Mouse (Mus musculus) layer of hippocampus, adult 9-10 months (tissue): Measurements from ENCODE around the gene Gas2l3.

ENCODE experiments used
- DNase-seq: peaks from one replicate; pipeline ENCODE4 v3.0.0; 2022; ENCODE audit warnings: low spot score

Gas2l3 gene

GRCm38 (mm10) chr10:89443115-89443622 is 598 bp downstream of the Gas2l3 start:
- peak; percentile 8 for DNase-seq

- DNase-seq = no peak
Measured at GRCm38 (mm10) chr10:89442640-89443039, 1.1 kb downstream of the Gas2l3 start.

DNA sequence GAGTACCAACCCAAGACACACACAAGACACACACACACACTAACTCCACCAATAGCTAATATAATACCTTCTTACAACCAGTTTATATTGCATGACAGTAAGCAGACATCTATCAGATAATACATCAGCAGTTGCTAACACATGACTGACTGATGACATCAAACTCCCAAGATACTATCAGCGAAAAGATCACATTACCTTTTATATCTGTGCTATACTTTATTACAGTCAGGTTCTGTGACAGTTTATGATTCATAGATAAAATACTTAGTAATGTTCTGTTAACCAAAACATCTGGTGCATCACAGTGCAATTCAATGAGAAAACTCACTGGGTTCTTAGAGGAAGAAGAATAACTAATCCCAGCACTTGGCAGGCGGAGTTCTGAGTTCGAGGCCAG is 1.8 kb downstream of the Gas2l3 start:
- DNase-seq = no peak

DNA sequence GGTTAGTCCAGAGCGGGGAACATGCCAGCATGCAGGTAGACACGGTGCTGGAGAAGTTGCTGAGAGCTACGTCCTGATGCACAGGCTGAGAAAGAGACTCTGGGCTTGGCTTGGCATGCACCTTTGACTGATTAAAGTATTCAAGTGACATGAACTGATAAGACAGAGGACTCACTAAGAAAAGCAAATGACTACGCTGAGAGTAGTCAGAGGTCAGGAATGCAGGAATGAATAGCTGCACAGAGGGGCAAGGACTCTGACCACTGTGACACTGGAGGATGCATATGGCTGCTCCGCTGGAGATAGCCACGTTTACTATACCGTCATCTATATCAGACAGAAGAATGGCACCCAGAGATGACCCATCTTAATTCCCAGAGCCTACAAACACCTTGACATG is 4.4 kb downstream of the Gas2l3 start:
- DNase-seq = no peak

- no peak for DNase-seq
Measured at GRCm38 (mm10) chr10:89437996-89438395, 5.8 kb downstream of the Gas2l3 start.

- no peak for DNase-seq
Measured at GRCm38 (mm10) chr10:89437472-89437871, 6.3 kb downstream of the Gas2l3 start.

- DNase-seq = no peak
Measured at GRCm38 (mm10) chr10:89435920-89436319, 7.8 kb downstream of the Gas2l3 start.

- DNase-seq = no peak
Measured at GRCm38 (mm10) chr10:89435413-89435812, 8.4 kb downstream of the Gas2l3 start.

DNA sequence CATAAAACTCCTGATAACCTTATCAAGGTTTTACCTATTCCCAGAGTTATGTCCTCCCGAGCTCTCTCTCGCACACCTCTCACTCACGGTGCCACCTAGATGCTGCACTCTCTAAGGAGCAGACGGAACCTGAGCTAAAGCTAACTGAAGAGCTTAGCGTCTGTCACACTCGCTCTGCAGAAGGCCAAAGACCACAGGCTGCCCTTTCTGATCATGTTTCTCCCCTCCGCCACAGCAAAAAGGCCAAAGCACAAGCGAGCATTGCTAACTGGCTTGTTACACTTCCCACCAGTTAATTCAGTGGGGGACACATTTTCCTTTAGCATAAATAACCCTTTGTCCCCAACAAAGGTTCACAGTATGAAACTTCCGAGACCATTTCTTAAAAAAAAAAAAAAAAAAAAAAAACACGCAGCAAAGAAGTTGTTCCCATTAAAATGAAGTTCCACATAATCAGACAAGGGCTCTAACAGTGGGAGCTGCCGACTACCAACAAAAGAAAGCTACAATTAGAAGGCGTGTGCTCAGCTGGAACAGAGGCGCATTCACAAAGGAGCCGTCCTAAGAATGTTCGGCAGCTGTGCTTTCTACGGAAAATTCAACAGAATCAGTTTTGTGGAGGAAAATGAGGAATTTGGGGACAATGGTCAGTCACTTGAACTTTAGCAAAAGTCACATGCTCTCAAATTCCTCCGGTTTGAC is 9.1 kb downstream of the Gas2l3 start:
- no peak for DNase-seq

- no peak for DNase-seq
Measured at GRCm38 (mm10) chr10:89432743-89433142, 11.0 kb downstream of the Gas2l3 start.

- no peak for DNase-seq
Measured at GRCm38 (mm10) chr10:89430751-89431150, 13.0 kb downstream of the Gas2l3 start.

- no peak for DNase-seq
Measured at GRCm38 (mm10) chr10:89424800-89425393, 18.9 kb downstream of the Gas2l3 start.

DNA sequence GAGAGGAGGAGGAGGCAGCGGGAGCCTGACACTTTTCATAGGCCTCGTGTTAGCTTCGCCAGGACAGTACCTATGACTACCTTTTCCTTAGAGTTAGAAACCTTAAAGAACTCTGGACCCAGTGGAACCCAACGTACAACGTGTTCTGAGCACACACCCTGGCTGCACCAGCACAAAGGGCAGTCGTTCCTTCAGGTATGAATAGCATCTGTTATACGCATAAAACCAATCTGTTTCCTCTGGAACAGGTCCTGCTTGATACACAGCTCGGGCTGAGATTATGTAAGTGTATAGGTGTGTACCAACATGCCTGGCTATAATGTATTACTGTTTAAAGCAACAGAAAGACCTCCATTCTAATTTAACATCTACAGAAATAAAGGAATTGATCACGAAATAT is 19.6 kb downstream of the Gas2l3 start:
- DNase-seq = no peak

DNA sequence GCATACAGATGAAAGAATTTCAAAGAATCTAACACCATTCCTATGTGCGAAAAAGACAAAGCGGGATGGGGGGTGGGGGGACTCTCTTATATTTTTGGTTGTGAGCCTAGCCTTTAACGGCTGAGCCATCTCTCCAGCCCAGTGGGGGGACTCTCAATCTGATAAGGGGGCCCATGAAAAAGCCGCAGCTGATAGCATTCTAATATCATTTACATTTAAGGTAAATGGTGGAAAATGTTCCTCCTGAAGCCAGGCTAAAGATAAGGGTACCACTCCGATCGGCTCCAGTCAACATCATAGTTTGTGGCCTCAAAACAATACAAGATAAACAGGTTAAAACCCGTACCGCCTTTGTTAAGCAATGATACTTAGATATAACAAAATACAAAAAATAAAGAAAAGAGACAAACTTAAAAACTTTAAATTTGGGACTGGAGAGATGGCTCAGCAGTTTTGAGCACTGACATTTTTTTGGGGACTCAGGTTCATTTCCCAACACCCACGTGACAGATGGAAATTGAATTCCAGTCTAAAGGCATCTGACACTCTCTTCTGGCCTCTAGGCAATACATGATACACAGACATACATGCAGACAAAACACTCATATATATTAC is 20.5 kb downstream of the Gas2l3 start:
- no peak for DNase-seq

GRCm38 (mm10) chr10:89422504-89423158 is 21.1 kb downstream of the Gas2l3 start:
- DNase-seq = no peak

GRCm38 (mm10) chr10:89417966-89418365 is 25.8 kb downstream of the Gas2l3 start:
- no peak for DNase-seq

DNA sequence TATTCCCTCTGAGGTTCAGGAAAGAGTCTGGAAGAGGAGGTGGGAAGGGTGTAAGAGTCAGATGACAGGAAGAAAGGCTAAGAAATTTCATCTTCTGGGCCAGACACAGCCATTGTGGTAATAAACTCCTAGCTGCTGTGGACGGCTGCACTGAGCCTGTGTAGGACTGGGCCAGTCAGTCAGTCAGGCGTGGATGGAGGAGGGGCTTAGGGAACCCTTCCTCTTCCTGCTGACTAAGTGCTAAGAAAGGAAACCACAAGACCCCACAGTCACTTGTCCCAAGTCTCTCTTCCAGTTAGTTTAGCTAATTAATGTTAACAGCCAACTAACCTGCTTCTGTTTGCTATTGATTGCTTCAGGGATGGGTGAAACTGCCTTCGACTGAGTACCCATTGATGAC is 28.3 kb downstream of the Gas2l3 start:
- no peak for DNase-seq

- no peak for DNase-seq
Measured at GRCm38 (mm10) chr10:89407551-89407950, 36.2 kb downstream of the Gas2l3 start.

GRCm38 (mm10) chr10:89406733-89407484 is 36.9 kb downstream of the Gas2l3 start:
- DNase-seq = no peak

DNA sequence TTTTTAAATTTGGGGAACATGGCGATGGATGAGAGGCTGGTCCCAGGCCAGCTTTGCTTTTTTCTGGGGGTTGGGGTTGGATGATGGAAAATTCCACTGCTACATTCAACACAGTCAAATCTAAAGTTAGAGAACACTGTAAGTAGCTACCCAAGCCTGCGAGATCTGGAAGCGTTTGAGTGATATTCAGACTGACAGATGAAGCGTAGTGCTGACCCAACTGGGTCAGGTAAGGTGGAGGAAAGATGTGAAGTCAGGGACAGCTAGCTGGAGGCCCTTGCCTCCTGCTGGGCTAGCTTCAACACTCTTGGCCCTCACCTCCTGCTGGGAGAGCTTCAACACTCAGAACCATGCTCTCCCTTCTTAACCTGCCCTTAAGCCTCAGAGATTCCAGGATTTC is 38.8 kb downstream of the Gas2l3 start:
- DNase-seq = no peak

- no peak for DNase-seq
Measured at GRCm38 (mm10) chr10:89400674-89401336, 43.0 kb downstream of the Gas2l3 start.

DNA sequence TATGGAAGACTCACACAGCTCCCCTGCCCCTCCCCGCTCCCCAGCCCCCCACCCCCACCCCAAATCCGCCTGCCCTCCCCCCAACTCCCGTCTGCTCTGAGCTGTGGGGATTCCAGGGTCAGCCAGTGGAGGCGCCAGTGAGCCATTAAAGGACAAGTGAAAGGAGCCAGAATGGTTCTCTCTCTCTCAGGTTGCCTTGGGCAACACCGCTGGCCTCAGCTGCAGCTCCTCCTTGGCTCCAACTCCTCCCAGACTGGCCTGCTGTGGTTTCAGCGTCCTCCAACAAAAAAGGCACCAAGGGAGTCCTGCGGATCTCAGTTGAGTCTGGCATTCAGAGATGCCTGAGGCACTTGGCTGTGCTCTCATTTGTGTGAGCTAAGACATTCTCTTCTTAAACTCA is 47.9 kb downstream of the Gas2l3 start:
- no peak for DNase-seq
